Mouse (Mus musculus) splenic B cell, adult 2 months (primary cell): ENCODE results near the gene Hs6st1.

Experiments
- DNase-seq: peaks from one replicate; pipeline ENCODE4 v3.0.0-alpha.2; 2011; ENCODE audit warnings: low read depth, low spot score
- H3K27me3 ChIP-seq: 2 replicates; pipeline ENCODE4 v1.6.1; 2012; ENCODE audit warnings: mild to moderate bottlenecking, low read length, moderate library complexity, mixed read lengths; ENCODE audit not compliant: control insufficient read depth, poor library complexity, insufficient read depth, severe bottlenecking
- H3K36me3 ChIP-seq: 2 replicates; pipeline ENCODE4 v1.6.1; 2012; ENCODE audit warnings: mild to moderate bottlenecking, low read length, moderate library complexity, mixed read lengths; ENCODE audit not compliant: control insufficient read depth, poor library complexity, insufficient read depth, severe bottlenecking

The Hs6st1 gene

GRCm38 (mm10) chr1:36116488-36116887, 48.3 kb downstream of the Hs6st1 start:
- Histone ChIP-seq H3K27me3 (no peaks in the 10 kb centered on the region), H3K36me3 (no peaks in the 10 kb centered on the region)
- no peak for DNase-seq

DNA sequence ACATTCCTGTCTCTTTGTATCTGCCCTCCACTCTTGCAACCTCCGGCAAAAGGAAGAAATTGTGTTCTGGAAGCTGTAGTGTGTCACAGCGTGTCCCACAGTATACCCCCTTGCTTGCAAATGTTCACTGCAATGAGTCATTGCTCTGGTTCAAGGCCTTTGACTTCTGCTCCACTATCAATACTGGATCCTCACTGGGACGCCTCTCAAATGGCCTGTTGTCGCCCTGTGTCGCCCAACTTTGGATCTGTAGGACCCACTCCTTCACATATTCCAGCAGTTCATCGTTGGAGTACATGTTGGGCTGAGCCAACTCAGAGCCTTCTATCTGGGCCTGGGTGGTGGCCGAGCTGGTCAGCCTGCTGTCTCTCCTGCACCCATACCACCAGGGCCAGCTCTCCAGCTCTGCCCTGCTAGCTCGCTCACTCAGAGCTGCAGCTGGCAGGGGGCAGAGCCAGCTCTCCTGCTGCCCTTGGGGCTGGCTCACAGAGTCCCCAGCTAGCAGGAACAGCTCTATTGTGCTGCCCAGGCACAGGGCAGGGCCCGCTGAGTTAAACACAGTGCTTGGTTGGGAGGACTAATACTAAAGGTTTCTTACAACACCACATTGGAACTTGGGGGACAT, 50.0 kb downstream of the Hs6st1 start:
- DNase-seq, result no peak
- Histone ChIP-seq H3K27me3 (no peaks in the 10 kb centered on the region), H3K36me3 (no peaks in the 10 kb centered on the region)

DNA sequence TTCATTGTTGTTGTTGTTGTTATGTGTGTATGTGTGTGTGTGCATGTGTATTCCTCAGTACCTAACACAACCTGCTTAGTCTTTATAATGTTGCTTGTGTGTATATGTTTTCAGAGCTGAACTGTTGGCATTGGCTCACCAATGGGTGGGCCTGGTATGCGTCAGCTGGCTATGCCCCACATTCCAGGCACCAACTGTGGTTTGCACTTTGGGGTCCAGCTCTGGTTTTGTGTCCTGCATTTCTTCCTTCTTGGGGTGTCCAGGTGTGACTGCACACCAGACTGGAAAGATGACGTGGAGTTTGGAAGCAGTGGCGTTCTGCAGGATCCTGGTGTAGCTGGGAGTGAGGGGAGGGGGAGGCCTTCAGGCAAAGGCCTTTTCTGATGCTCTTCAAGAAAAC, 50.8 kb downstream of the Hs6st1 start:
- H3K27me3 ChIP-seq, result no peaks in the 10 kb centered on the region
- DNase-seq, result no peak
- no peaks in the 10 kb centered on the region for H3K36me3 ChIP-seq

- Histone ChIP-seq H3K36me3 (no peaks in the 10 kb centered on the region), H3K27me3 (no peaks in the 10 kb centered on the region)
- DNase-seq, result no peak
Observed at GRCm38 (mm10) chr1:36119426-36119825, 51.2 kb downstream of the Hs6st1 start.

GRCm38 (mm10) chr1:36121172-36121571, 53.0 kb downstream of the Hs6st1 start:
- no peaks in the 10 kb centered on the region for H3K27me3 ChIP-seq
- no peak for DNase-seq
- H3K36me3 ChIP-seq, result no peaks in the 10 kb centered on the region

DNA sequence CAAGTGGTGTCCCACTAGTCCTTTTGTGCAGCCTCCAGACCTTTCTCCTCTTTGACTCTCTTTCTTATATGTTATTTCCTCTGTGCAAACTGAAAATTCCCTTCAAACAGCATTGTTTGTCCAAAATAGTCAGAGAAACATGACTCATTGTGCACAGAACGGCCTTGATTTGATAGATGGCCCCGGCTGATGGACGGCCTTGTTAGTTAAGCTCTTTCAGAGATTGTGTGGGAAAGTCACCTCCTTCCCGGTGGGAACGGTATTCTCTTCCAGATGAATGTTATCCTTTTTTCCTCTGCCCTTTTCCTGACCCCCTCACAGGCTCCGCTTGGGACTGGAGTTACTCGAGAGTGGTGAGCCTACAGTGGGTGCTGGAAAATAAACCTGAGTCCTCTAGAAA, 56.9 kb downstream of the Hs6st1 start:
- no peaks in the 10 kb centered on the region for H3K36me3 ChIP-seq
- H3K27me3 ChIP-seq, result no peaks in the 10 kb centered on the region
- no peak for DNase-seq

DNA sequence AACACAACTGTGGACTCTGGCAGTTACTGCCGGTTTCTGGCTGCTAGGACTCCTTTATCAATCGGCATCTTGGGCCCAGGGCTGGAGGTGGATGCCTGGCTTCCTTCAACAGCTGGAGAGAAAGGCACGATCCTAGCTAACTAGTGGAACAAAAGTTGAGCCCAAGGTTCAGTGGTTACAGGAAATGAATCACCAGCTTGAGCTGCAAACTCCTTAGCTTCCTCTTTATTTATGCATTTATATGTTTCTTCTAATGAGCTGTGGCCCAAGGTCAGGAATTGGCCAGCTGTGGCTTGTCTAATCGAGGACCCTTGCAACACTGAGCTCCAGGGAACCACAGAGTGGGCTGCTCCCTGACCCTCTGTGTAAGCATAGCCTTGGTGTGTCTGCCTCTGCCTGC, 60.9 kb downstream of the Hs6st1 start:
- no peaks in the 10 kb centered on the region for H3K27me3 ChIP-seq
- peak; percentile 54 for DNase-seq

GRCm38 (mm10) chr1:36129881-36130280, 61.7 kb downstream of the Hs6st1 start:
- no peak for DNase-seq
- no peaks in the 10 kb centered on the region for H3K36me3 ChIP-seq

More for the DNA sequence above, 60.9 kb downstream of the Hs6st1 start:
- no peaks in the 10 kb centered on the region for H3K36me3 ChIP-seq

DNA sequence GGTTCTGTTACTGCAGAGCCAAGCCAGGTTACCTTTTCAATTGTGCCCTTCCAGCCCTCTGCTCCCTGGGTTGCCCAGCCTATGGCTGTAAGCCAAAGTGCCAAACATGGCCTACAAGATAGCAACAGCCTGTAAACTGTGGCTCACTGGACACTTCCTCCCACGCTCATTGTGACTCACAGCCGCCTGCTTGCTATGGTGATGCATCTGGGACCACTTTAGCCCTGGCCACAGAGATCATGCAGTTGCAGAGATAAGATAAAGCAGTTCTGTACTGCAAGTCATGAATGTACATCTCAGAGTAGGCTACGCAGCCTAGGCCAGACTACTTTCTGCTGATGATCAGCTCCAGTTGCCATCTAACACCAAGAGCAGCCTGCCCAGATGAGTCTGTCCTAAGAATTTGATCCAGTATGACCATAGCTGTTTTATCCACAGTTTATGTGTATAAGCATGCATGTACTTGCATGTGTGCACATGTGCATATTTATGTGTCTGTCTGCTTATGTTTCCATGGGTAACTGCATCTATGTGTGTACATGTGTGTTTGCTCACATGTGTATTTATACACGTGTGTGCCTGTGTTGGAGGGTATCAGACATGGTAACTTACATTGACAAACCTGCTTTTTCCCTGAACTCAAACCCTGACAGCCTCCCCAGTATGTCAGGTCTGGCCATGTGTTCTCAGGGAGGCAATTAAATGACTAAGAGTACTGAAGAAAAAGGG, 62.3 kb downstream of the Hs6st1 start:
- Histone ChIP-seq H3K36me3 (no peaks in the 10 kb centered on the region), H3K27me3 (no peaks in the 10 kb centered on the region)
- DNase-seq, result no peak

More at GRCm38 (mm10) chr1:36129881-36130280, 61.7 kb downstream of the Hs6st1 start:
- no peaks in the 10 kb centered on the region for H3K27me3 ChIP-seq

- H3K27me3 ChIP-seq, result no peaks in the 10 kb centered on the region
- no peaks in the 10 kb centered on the region for H3K36me3 ChIP-seq
- no peak for DNase-seq
Observed at GRCm38 (mm10) chr1:36131154-36131553, 63.0 kb downstream of the Hs6st1 start.

DNA sequence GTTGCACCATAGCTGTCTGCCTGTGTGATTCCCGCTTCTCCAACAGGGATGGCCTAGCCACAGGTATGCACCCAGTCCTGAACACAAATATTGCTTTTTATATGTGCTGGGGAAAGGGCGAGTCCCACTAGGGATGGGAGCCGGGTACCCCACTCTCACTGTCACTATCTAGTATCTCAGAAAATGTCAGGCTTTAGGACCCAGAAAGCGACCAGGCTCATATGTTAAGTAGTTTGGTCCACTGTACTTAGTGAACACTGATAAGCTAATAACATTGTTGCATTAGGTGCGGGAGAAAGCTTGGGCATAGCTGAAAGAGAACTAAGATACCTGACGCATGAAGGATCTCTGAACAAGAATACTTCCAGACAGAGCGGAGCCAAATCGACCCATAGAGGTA, 63.6 kb downstream of the Hs6st1 start:
- no peak for DNase-seq
- Histone ChIP-seq H3K36me3 (no peaks in the 10 kb centered on the region), H3K27me3 (no peaks in the 10 kb centered on the region)

- Histone ChIP-seq H3K36me3 (no peaks in the 10 kb centered on the region), H3K27me3 (no peaks in the 10 kb centered on the region)
- DNase-seq, result no peak
Observed at GRCm38 (mm10) chr1:36132211-36132610, 64.0 kb downstream of the Hs6st1 start.

DNA sequence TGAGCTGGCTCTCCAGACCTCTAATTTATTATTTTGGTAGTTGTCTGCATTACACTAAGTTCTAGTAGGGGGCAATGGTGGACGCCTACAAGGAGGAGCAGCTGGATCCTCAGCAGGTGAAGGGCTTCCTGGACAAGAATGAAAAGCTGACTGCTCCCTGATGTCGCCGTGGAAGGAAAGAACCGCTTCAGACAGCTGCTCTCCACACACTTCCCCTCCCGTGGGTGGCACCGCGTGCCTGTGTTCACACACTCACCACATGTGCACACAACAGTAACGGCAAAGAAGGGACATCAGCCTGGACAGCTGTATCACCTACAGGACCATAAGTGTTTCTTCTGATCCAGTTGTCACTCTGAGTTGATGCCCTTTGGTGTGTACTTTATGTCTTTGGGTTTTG, 64.8 kb downstream of the Hs6st1 start:
- Histone ChIP-seq H3K27me3 (no peaks in the 10 kb centered on the region), H3K36me3 (no peaks in the 10 kb centered on the region)
- peak; percentile 42 for DNase-seq

DNA sequence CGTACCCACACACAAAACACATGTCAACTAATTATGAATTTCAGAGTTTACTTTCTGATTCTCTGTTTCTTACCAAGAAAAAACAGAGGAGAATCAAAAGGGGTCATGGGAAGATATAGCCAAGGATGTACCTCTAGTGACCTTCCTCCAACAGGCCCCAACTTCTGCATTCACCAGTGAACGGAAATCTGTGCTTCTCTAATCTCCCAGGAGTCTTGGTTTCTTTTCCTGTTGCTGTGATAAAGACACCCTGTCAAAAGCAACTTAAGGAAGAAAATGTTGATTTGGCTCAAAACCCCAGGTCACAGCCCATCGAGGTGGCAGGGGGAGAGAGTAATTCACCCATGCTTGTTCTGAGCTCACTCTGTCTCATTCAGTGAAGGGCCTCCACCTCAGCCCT, 65.4 kb downstream of the Hs6st1 start:
- DNase-seq, result peak; percentile 39
- H3K27me3 ChIP-seq, result no peaks in the 10 kb centered on the region

GRCm38 (mm10) chr1:36134584-36134983, 66.4 kb downstream of the Hs6st1 start:
- Histone ChIP-seq H3K36me3 (no peaks in the 10 kb centered on the region), H3K27me3 (no peaks in the 10 kb centered on the region)
- DNase-seq, result peak; percentile 88

More for the DNA sequence above, 65.4 kb downstream of the Hs6st1 start:
- H3K36me3 ChIP-seq, result no peaks in the 10 kb centered on the region
